Mouse (Mus musculus) CH12.LX (cell line): ENCODE data around the gene Palm. TPM values are rescaled to one million over a fixed set of nuclear protein-coding genes. Genes with fewer than 3 reads are reported as not detected.

Source experiments
- DNase-seq: peaks from one replicate; pipeline ENCODE4 v3.0.0-alpha.2; 2013; ENCODE audit errors: extremely low read depth
- H3K27ac ChIP-seq: 2 replicates; pipeline ENCODE4 v1.5.1; 2012; ENCODE audit warnings: low read depth, mild to moderate bottlenecking, control low read depth, moderate library complexity; ENCODE audit not compliant: insufficient read depth
- H3K27me3 ChIP-seq: replicated peaks from 2 replicates; pipeline ENCODE3; 2012; ENCODE audit warnings: inconsistent platforms
- H3K36me3 ChIP-seq, 2 experiments: replicated peaks in 1 of 2; 2 replicates each; pipeline versions ENCODE3 to v1.6.1; 2012; ENCODE audit warnings: inconsistent platforms in 1 of 2, low read length in 1 of 2, mild to moderate bottlenecking in 1 of 2, mixed read lengths in 1 of 2, moderate library complexity in 1 of 2; ENCODE audit not compliant: control insufficient read depth in 1 of 2, insufficient read depth in 1 of 2
- H3K4me1 ChIP-seq, 2 experiments: 2 replicates each; pipeline ENCODE4 v1.6.1; 2012; ENCODE audit warnings: inconsistent platforms in 1 of 2, moderate library complexity in 1 of 2; ENCODE audit not compliant: insufficient read depth in 2 of 2, control insufficient read depth in 1 of 2
- H3K4me2 ChIP-seq: 2 replicates; pipeline ENCODE4 v1.6.1; 2012; ENCODE audit warnings: low read depth, mild to moderate bottlenecking, control low read depth; ENCODE audit not compliant: poor library complexity, insufficient read depth, severe bottlenecking
- H3K4me3 ChIP-seq, 3 experiments: fragments of 150-350 bp in 1 of 3; sonication (generic) in 1 of 3; replicated peaks in 1 of 3; 2 replicates each; pipeline versions ENCODE3 to v1.5.1; 2011 to 2012; ENCODE audit warnings: low read depth in 2 of 3, low read length in 2 of 3, mild to moderate bottlenecking in 2 of 3, moderate library complexity in 2 of 3, control low read depth in 1 of 3, improper control_type of control experiment in 1 of 3, inconsistent platforms in 1 of 3, mixed read lengths in 1 of 3; ENCODE audit not compliant: poor library complexity in 1 of 3
- H3K79me2 ChIP-seq: replicated peaks from 2 replicates; pipeline ENCODE4 v1.6.1; 2012; ENCODE audit warnings: mild to moderate bottlenecking, moderate library complexity; ENCODE audit not compliant: control insufficient read depth, poor library complexity, insufficient read depth, severe bottlenecking; ENCODE audit errors: extremely low read depth
- H3K9ac ChIP-seq: 2 replicates; pipeline ENCODE4 v1.6.1; 2012; ENCODE audit warnings: low read depth, mild to moderate bottlenecking, control low read depth, moderate library complexity; ENCODE audit not compliant: insufficient read depth
- H3K9me3 ChIP-seq: replicated peaks from 2 replicates; pipeline ENCODE3; 2012; ENCODE audit warnings: low read length, inconsistent platforms, mixed read lengths
- ELF1 ChIP-seq: IDR thresholded peaks from 2 replicates; pipeline ENCODE4 v1.6.1; 2014; ENCODE audit warnings: low read depth, mild to moderate bottlenecking, inconsistent platforms, low read length, improper control_type of control experiment
- EP300 ChIP-seq: IDR thresholded peaks from 2 replicates; pipeline ENCODE4 v1.6.1; 2011; ENCODE audit warnings: low read length, improper control_type of control experiment
- ETS1 ChIP-seq: conservative IDR thresholded peaks from 2 replicates; pipeline ENCODE4 v1.6.1; 2012; ENCODE audit warnings: low read depth, mild to moderate bottlenecking, inconsistent platforms, low read length, improper control_type of control experiment, moderate library complexity
- HCFC1 ChIP-seq: IDR thresholded peaks from 2 replicates; pipeline ENCODE4 v1.6.1; 2012; ENCODE audit warnings: low read depth, mild to moderate bottlenecking, inconsistent platforms, low read length, improper control_type of control experiment
- JUND ChIP-seq: conservative IDR thresholded peaks from 2 replicates; pipeline ENCODE4 v1.6.1; 2011; ENCODE audit warnings: low read depth, low read length, improper control_type of control experiment
- MXI1 ChIP-seq: IDR thresholded peaks from 2 replicates; pipeline ENCODE4 v1.6.1; 2011; ENCODE audit warnings: mild to moderate bottlenecking, low read depth, low read length, improper control_type of control experiment
- MYC ChIP-seq: IDR thresholded peaks from 2 replicates; pipeline ENCODE4 v1.6.1; 2011; ENCODE audit warnings: low read depth, mild to moderate bottlenecking, improper control_type of control experiment, low read length
- NRF1 ChIP-seq: IDR thresholded peaks from 2 replicates; pipeline ENCODE4 v1.6.1; 2014; ENCODE audit warnings: low read depth, mild to moderate bottlenecking, inconsistent platforms, low read length, improper control_type of control experiment, moderate library complexity
- PAX5 ChIP-seq: IDR thresholded peaks from 2 replicates; pipeline ENCODE4 v1.6.1; 2012; ENCODE audit warnings: low read length, inconsistent platforms, mixed read lengths
- SIN3A ChIP-seq: IDR thresholded peaks from 2 replicates; pipeline ENCODE4 v1.6.1; 2012; ENCODE audit warnings: low read length, improper control_type of control experiment, inconsistent platforms
- TBP ChIP-seq: conservative IDR thresholded peaks from 2 replicates; pipeline ENCODE4 v1.6.1; 2011; ENCODE audit warnings: low read depth, low read length, improper control_type of control experiment
- TCF12 ChIP-seq: IDR thresholded peaks from 2 replicates; pipeline ENCODE4 v1.6.1; 2014; ENCODE audit warnings: low read depth, mild to moderate bottlenecking, inconsistent platforms, low read length, improper control_type of control experiment
- UBTF ChIP-seq: IDR thresholded peaks from 2 replicates; pipeline ENCODE4 v1.6.1; 2012; ENCODE audit warnings: low read depth, mild to moderate bottlenecking, inconsistent platforms, low read length, improper control_type of control experiment, moderate library complexity
- USF1 ChIP-seq: IDR thresholded peaks from 2 replicates; pipeline ENCODE4 v1.6.1; 2014; ENCODE audit warnings: low read depth, mild to moderate bottlenecking, inconsistent platforms, low read length, improper control_type of control experiment
- USF2 ChIP-seq: conservative IDR thresholded peaks from 2 replicates; pipeline ENCODE4 v1.6.1; 2011; ENCODE audit warnings: low read depth, low read length, improper control_type of control experiment
- ZKSCAN1 ChIP-seq: IDR thresholded peaks from 2 replicates; pipeline ENCODE4 v1.6.1; 2012; ENCODE audit warnings: low read depth, inconsistent platforms, low read length, improper control_type of control experiment, borderline replicate concordance
- ZMIZ1 ChIP-seq: IDR thresholded peaks from 2 replicates; pipeline ENCODE4 v1.6.1; 2012; ENCODE audit warnings: low read depth, mild to moderate bottlenecking, inconsistent platforms, low read length, improper control_type of control experiment
- ZNF384 ChIP-seq: IDR thresholded peaks from 2 replicates; pipeline ENCODE4 v1.6.1; 2012; ENCODE audit warnings: low read depth, low read length, improper control_type of control experiment, inconsistent platforms
- dilution Hi-C: fragments of 300-500 bp; cut with MboI; formaldehyde crosslinking; loops from 2 replicates; pipeline ENCODE4 v1.14.3; 2020; ENCODE audit warnings: low sequenced_read_pairs; ENCODE audit not compliant: extremely low pct_unique_long_range_greater_than_20kb, extremely low pct_ligation_motif_present
- in situ Hi-C: fragments of 300-500 bp; cut with MboI; formaldehyde crosslinking; loops from 3 replicates; pipeline ENCODE4 v1.14.3; 2019; ENCODE audit warnings: low sequenced_read_pairs, low pct_ligation_motif_present, low pct_unique_long_range_greater_than_20kb, mixed read lengths
- polyA plus RNA-seq: library from polyadenylated mRNA; unstranded; fragments of >175 nt; gene quantifications from 2 replicates; pipeline ENCODE4 v1.2.1, GENCODE M21; 2012; ENCODE audit warnings: low read depth; ENCODE audit not compliant: insufficient read length
- total RNA-seq, 2 experiments: library from RNA; depleted of rRNA; stranded (reverse); fragments of 300-350 nt in 1 of 2; fragments of >200 nt in 1 of 2; gene quantifications; 2 replicates each; pipeline ENCODE4 v1.2.3; 2012 to 2014

Gene Palm
- total and polyA plus RNA-seq, 3 experiments, result 0.78 to 5.3 (median 2.5) TPM

DNA sequence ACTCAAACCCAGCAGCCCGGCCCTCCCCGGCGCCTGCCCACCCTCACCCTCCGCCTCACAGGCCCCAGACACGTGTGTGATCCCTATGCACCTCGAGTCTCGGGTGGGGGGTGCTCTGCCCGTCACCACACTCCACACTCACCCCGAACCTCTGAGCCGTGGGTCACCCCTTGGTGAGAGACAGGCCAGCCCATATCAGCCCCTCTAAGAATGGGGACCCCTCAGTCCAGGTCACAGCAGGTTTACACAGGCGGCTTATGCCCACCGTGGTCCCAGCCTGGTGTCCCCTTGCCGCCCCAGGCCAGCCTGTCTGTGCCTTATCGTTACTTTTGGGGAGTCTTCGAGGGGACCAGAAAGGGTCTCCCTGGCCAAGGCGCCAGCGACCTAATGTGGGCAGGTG lies 26.2 kb downstream of the Palm start:
- in situ Hi-C loops (no loop called here), dilution Hi-C loops (no loop called here)
- Histone ChIP-seq H3K4me3 (no peak overlapping the region), H3K9me3 (no peaks in the 10 kb centered on the region), H3K9ac (no peak overlapping the region), H3K4me1 (peaks cover 2 to 5% of the 10 kb centered on the region in 2 experiments; a peak in 2 of 4 replicates), H3K4me2 (no peak overlapping the region), H3K27me3 (peaks cover 63% of the 10 kb centered on the region), H3K79me2 (no peaks in the 10 kb centered on the region), H3K36me3 (no peaks in the 10 kb centered on the region), H3K27ac (no peak overlapping the region)
- no peak for TF ChIP-seq ELF1
- no peak for DNase-seq

DNA sequence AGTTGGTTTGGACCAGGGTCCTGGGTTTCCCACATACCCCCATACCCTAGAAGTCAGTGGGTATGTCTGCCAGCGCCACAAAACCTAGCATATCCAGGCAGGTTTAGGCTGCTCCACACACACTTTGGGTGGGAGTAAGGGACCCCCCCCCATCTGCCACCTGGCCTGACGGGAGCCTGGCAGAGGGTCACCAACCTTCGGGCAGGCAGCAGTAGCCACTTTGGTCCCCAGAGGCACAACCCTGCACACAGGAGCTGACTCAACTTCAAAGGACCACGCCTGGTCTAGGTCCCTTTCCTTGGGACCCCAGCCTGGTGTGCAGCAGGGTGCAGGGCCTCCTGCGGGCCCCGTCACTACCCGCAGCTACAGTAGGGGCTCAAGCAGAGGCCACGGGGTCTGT lies 26.9 kb downstream of the Palm start:
- H3K4me2 ChIP-seq, result no peak overlapping the region
- in situ Hi-C loops (no loop called here), dilution Hi-C loops (no loop called here)
- H3K4me3 ChIP-seq, result no peak overlapping the region
- H3K27me3 ChIP-seq, result peaks cover 63% of the 10 kb centered on the region
- no peaks in the 10 kb centered on the region for H3K36me3 ChIP-seq
- no peak for DNase-seq
- TF ChIP-seq EP300 (no peak), UBTF (no peak), ETS1 (no peak), SIN3A (no peak), USF2 (no peak), TCF12 (no peak), ZMIZ1 (no peak), ZKSCAN1 (no peak), MYC (no peak), TBP (no peak), ZNF384 (no peak), PAX5 (no peak), USF1 (no peak), ELF1 (no peak), MXI1 (no peak), HCFC1 (no peak), JUND (no peak), NRF1 (no peak)
- no peaks in the 10 kb centered on the region for H3K9me3 ChIP-seq
- no peaks in the 10 kb centered on the region for H3K79me2 ChIP-seq
- peaks cover 2 to 7% of the 10 kb centered on the region in 2 experiments; a peak in 2 of 4 replicates for H3K4me1 ChIP-seq
- H3K9ac ChIP-seq, result no peak overlapping the region
- no peak overlapping the region for H3K27ac ChIP-seq
